Mouse (Mus musculus): ENCODE data around the gene Ifit3b. TPM values are rescaled to one million over a fixed set of nuclear protein-coding genes. Genes with fewer than 3 reads are reported as not detected.
A peak's percentile ranks its signal among the peaks of the same experiment; 100 is the strongest.
"Not testable (repeated sequence)": the region's sequence is repeated elsewhere in the genome, so short reads cannot be mapped to it uniquely, and the experiment has no call there.

The Ifit3b gene
- total RNA-seq (2021), result under 1 TPM; 0.23 to 0.70 TPM
- long read RNA-seq, experiment 1, partial matches to known transcripts, result 0 of 1 reads
- long read RNA-seq, experiment 1, other reads (novel, unspliced or antisense), result 0 of 1 reads
- long read RNA-seq, experiment 2, result 0 reads

- DNase-seq, result peak; percentile 27
Observed at GRCm38 (mm10) chr19:34607237-34608051, at the start of gene Ifit3b. Gene Ifit3b (plus strand): TSS chr19:34607970.

- DNase-seq, result no peak
Observed at GRCm38 (mm10) chr19:34562556-34562955, 45.2 kb upstream of the Ifit3b start.

- no peak for DNase-seq
Observed at GRCm38 (mm10) chr19:34566178-34566784, 41.5 kb upstream of the Ifit3b start.

- no peak for DNase-seq
Observed at GRCm38 (mm10) chr19:34568988-34569895, 38.5 kb upstream of the Ifit3b start.

GRCm38 (mm10) chr19:34569896-34570476, 37.8 kb upstream of the Ifit3b start:
- no peak for DNase-seq

- DNase-seq, result no peak
Observed at GRCm38 (mm10) chr19:34571080-34571479, 36.7 kb upstream of the Ifit3b start.

- no peak for DNase-seq
Observed at GRCm38 (mm10) chr19:34573650-34574049, 34.1 kb upstream of the Ifit3b start.

- DNase-seq, result no peak
Observed at GRCm38 (mm10) chr19:34577121-34577520, 30.6 kb upstream of the Ifit3b start.

- DNase-seq, result not testable (repeated sequence)
Observed at GRCm38 (mm10) chr19:34582696-34583095, 25.1 kb upstream of the Ifit3b start.

- peak; percentile 42 for DNase-seq
Observed at GRCm38 (mm10) chr19:34583126-34583766, 24.5 kb upstream of the Ifit3b start, which contains the start of gene Ifit3. Gene Ifit3 (plus strand): TSS chr19:34583531.

GRCm38 (mm10) chr19:34585740-34586458, 21.9 kb upstream of the Ifit3b start:
- not testable (repeated sequence) for DNase-seq

GRCm38 (mm10) chr19:34587898-34588692, 19.7 kb upstream of the Ifit3b start:
- DNase-seq, result not testable (repeated sequence)

GRCm38 (mm10) chr19:34588959-34589358, 18.8 kb upstream of the Ifit3b start:
- DNase-seq, result no peak

- no peak for DNase-seq
Observed at GRCm38 (mm10) chr19:34593456-34593855, 14.3 kb upstream of the Ifit3b start.

- not testable (repeated sequence) for DNase-seq
Observed at GRCm38 (mm10) chr19:34594523-34594922, 13.2 kb upstream of the Ifit3b start.

- no peak for DNase-seq
Observed at GRCm38 (mm10) chr19:34596811-34597210, 11.0 kb upstream of the Ifit3b start.

- peak; percentile 30 for DNase-seq
Observed at GRCm38 (mm10) chr19:34598341-34598740, 9.4 kb upstream of the Ifit3b start.

- not testable (repeated sequence) for DNase-seq
Observed at GRCm38 (mm10) chr19:34599250-34599649, 8.5 kb upstream of the Ifit3b start.

GRCm38 (mm10) chr19:34601888-34602287, 5.9 kb upstream of the Ifit3b start, which contains the start of gene Ifit1bl1:
Gene Ifit1bl1 (minus strand): TSS chr19:34601956.
- DNase-seq, result not testable (repeated sequence)

All from gastrocnemius, postnatal 25 days (tissue).